Mouse (Mus musculus) testis, postnatal 14 days (tissue): ENCODE results near the gene Mreg.

Experiments used
- DNase-seq: peaks from one replicate; pipeline ENCODE4 v3.0.0; 2021; ENCODE audit warnings: low spot score

Gene Mreg

GRCm38 (mm10) chr1:72123434-72124297 lies 88.4 kb downstream of the Mreg start:
- DNase-seq, result peak; percentile 75

DNA sequence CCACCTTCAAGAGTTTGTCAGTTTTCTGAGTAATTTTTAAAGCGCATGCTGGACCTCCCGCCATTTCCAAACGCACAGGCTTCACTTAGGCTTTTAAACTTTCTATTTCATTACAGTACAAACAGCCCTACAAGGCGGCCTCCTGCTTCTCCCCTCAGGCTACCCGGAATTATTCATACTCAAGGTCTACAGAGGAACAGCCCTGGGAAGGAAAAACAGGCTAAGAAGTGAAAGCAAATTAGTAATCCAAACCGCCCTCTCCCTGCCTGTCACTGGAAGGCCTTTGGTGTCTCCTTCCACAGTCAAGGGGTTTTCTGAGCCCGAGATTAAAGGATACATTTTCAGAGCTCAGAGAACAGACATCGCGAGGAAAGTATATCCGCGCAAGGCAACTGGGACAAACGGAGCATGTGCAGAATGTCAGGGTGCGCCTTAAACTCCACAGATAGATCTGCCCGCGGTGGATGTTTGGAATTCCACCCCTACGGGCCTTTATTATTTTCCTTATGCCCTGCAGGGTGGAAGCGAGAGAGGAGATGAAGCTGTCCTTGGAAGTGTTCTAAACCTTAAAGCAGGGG lies 90.4 kb downstream of the Mreg start:
- no peak for DNase-seq

GRCm38 (mm10) chr1:72119981-72120380 lies 92.1 kb downstream of the Mreg start:
- no peak for DNase-seq

- DNase-seq, result no peak
Observed at GRCm38 (mm10) chr1:72114206-72114605, 97.9 kb downstream of the Mreg start.
